Mouse (Mus musculus) erythroid progenitor cell, adult 5-6 weeks (primary cell): ENCODE results near the gene Fnip2. TPM values are rescaled to one million over a fixed set of nuclear protein-coding genes. Genes with fewer than 3 reads are reported as not detected.
"Not testable (repeated sequence)": the region's sequence is repeated elsewhere in the genome, so short reads cannot be mapped to it uniquely, and the experiment has no call there.

Source experiments
- ATAC-seq: replicated peaks from 2 replicates; pipeline ENCODE4 v1.8.0; 2016; ENCODE audit warnings: moderate number of reproducible peaks, mild to moderate bottlenecking, moderate TSS enrichment, inconsistent platforms; ENCODE audit not compliant: poor library complexity, low FRiP score, severe bottlenecking
- total RNA-seq, 2 experiments: library from RNA; stranded (forward) in 1 of 2; stranded (reverse) in 1 of 2; fragments of 150-400 nt in 1 of 2; fragments of 186-747, 209-891 nt in 1 of 2; gene quantifications; 2 replicates each; pipeline versions ENCODE4 v1.2.3 to v1.2.4; 2015 to 2017; ENCODE audit warnings: low replicate concordance in 2 of 2

Gene Fnip2
- total RNA-seq (2015; ENCODE audit: low replicate concordance) (73.2 and 101 TPM in 2 replicates), total RNA-seq (2017; ENCODE audit: low replicate concordance) (85.6 and 109 TPM in 2 replicates)

DNA sequence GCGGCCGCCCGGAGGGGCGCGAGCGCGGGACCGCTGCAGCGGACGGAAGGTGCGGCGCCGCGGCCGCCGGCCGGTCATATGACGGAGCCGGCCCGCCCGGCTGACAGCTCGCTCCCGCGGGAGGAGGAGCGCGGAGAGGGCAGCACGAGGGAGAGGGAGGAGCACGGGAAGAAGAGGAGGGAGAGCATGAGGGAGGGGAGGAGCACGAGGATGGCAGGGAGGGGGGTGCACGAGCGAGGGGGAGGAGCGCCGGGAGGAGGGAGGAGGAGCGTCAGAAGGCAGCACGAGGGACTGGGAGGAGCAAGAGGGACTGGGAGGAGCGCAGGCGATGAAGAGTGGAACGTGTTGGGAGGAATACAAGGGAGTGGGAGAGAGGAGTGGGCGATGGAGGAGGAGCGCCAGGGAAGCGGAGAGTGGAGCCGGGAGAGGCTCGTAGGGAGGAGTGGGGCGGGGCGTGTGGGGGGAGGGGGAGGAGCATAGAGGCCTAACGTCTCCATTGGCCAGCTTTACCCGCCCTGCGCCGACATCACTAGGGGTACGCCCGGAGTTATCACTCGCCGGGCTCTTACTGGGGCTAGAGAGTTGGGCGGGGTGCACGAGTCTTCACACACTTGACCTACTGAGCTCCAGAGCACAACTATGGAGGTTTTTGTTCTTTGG, at the start of gene Fnip2:
Fnip2 (minus strand) TSS at position 94 of the 660 bp plus-strand sequence.
- ATAC-seq, result peak; percentile 92

DNA sequence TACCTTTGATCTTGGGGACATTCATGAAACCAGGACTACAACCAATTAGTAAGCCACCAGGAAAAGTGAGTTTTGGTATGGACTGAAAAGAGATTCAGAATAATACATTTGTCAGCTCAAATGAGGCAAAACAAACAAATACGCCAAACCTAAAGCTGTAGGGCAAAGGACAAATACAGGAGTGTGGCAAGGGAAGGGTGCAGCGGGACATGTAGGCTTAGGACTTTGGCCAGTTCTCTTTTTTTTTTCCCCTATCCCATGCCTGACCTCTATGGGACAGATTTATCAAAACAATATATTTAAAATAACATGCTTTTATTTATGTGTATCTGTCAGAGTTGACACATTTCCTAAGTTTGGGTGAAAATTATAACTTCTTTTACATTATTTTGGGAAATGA, 42.3 kb upstream of the Fnip2 start:
- no peak for ATAC-seq

DNA sequence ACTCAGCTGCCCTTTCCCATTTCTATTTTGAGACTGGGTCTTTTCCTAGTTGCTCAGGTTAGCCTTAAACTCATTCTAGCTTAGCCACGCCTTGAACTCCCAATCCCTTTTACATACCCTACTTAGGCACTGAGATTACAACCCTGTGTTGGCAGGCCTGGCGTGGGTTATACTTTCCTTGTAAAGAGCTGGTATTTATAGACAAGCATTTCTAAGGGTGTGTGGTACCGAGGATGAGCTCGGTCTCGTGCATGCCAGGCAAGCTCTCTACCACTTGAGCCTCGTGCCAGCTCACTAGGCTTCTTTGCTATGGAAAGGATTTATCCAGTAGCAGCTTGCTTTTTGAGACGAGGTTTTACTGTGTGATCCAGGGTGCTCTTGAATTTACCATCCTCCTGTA, 27.9 kb upstream of the Fnip2 start:
- no peak for ATAC-seq

DNA sequence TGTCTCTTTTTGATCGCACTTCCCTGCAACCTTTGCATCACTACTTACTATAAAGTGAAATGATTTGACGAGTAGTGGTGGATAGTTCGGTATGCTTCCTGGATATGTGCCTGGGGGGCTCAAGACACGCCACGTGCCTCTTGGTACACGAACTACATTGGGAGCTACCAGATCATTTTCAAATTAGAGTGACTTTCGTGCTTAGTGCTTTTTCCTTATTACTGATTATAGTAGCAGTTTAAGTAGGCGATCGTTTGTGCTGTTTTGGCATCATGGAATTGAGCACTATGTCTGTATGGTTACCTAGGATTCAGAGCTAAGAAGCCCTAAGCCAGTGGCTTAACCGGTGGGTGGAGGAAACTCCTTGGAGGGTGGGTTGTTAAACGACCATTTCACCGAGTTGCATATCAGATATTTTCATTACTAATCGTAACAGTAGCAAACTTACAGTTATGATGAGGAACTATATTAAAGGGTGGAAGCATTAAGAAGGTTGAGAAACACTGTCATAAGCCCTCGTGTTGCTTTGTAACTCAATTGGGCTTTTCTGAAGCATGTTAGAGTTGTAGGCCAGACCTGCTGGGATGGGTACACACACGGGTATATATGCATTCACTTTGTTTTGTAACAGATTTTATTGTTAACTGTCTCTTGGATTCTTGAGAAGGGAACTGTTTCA, 24.3 kb upstream of the Fnip2 start:
- ATAC-seq, result no peak

DNA sequence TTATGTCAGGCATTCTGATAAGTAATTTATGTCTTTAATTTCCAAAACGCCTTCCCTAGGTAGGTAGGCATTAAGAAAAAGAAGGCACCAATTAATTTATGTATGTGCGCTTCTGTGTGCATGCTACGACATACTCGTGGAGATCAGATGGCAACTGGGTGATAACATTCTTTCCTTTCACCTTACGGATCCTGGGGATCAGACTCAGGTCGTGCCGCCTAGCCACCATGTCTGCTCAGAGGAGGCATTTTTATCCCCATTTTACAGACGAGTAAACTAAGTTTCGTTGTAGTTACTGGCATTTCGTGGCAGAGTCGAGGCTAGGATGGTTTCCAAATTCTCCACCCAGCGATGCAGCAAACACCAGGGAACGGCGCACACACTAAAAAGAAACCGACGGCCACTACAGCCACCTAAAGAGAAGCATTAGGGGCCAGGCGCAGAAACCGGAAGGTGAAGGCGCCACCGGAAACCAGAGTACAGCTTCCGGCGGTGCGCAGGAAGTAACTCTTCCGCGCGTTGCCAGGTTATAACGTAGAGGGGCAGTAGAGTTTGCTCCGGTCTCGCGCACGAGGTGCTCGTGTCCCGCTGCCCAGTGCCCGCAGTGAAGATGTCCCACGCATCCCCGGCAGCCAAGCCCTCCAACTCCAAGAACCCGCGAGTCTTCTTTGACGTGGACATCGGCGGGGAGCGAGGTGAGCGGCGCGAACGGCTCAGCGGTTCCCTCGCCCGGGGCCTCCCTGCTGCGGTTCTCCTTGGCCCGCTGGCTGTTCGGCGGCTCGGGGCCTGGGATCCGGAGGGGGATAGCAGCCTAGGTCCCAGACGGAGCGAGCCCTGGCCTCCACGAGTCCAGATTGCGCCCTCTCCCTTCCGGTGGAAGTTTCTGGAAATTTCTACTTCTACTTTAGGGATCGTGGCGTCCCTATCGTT, 23.5 kb upstream of the Fnip2 start, which contains the start of gene Ppid:
Ppid (plus strand) TSS at position 480 of the 930 bp plus-strand sequence.
- peak; percentile 95 for ATAC-seq

DNA sequence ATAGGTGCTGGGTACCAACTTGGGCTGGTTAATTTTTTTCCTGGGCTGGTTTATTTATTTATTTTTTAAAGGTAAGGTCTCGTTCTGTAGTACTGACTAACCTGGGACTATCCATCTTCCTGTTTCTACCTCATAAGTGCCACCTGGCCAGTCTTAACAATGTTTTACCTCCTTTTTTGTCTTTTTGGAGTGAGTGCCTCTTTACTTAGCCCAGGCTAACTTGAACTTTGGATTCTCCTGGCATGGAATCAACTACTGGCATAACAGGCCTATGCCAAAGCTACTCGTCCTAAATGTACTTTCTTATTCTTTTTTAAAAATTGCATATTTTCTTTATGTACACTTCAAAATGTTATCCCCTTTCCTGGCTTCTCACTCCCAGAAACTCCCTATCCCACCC, 22.1 kb upstream of the Fnip2 start:
- ATAC-seq, result no peak

DNA sequence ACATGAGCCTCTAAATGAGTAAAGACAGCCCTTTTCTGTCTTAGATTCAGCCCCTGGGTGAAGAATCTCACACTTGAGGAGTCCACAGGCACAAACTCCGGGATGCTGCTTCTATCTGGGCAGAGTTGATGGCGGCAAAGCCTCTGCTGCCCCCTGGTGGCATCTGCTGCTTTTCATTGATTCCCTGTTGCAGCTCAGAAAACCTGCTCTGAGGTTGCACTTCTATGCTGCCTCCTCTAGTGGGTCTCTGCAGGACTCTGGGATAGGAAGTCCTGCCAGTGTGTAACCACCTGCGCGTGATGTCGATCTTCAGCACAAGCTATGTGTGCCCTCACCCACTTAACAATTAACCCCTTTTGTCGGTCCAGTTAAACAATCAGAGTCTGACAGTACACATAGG, 19.2 kb upstream of the Fnip2 start:
- peak; percentile 81 for ATAC-seq

DNA sequence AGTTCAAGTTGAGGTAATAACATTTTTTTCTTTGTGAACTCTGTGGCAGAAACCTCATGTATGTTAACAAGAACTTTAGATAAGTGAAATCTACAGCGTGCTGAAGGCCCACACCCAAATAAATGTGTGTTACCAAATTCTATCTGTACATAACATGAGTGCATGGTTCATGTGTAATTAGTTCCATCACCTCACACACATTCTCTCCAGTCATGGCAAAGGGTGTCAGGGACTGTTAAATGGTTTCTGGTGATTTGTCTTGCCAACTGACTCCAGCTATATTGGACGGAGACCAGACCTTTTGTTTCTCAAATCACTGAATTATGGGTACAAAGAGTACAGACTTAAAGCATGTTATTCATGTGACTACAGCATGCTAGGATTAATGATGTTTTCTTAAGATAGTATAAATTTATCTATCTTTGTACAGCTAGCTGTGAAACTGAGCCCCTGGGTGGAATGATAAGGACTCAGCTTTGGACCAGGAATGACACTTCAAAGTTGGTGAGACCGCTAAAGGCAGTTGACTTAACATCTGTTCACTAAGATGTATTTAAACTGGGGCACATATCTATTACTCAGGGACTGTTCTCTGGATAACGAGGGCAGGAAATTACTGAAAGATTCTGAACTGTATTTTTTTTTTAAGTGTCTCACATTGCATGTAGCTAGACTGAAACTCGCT, 12.4 kb upstream of the Fnip2 start:
- peak; percentile 88 for ATAC-seq

DNA sequence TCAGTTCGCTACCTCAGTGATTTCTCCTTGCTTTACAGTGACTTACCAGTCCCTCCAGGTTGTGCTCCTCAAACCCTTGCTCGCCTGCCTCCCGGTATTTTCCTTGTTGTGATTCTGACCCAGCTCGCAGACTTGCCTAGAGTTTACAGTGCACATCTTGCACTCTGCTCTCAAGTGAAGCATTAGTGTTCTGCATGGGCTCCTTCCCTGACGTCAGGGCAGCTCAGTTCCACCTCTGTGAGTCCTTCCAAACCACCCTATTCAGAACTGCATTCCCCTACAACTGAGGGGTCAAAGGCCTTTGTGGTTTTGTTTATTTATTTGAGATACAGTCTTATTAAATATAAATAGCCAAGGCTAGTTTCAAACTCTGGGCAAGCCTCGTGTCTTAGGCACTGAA, 10.6 kb upstream of the Fnip2 start:
- ATAC-seq, result no peak

DNA sequence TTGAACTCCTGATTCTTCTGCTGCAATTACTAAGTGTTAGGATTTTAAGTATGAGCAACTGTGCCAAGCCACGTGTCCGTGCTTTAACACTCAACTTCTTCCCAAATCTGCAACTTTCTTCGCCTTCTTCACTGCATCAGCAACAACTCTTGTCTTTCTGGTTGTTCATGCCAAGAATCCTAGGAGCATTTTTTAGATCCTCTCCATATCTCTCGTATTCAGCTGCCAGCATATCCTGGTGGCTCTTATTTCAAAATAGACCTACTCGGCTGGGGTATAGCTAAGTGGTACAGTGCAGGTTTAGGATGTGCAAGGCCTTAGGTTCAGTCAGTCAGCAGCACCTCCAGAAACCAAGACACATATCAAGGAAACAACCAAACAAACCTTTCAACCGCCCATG, 10.0 kb upstream of the Fnip2 start:
- no peak for ATAC-seq

DNA sequence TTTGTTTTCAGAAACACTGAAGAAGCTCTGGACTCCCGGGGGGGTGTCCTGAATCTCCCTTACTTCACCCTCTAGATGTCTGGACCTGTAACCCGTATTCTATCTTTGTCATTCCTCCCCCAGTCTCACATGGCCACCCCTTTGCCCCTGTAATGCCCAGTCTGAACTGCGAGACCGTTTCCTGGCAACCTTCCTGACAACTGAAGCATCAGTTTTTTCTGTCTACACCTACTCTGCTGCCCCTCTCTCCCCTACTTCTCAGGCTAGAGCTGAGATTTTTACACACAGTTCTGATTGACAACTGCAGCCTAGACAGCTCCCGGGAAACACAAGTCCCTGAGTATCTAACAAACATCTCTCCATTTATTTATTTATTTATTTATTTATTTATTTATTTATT, 9.3 kb upstream of the Fnip2 start:
- no peak for ATAC-seq

DNA sequence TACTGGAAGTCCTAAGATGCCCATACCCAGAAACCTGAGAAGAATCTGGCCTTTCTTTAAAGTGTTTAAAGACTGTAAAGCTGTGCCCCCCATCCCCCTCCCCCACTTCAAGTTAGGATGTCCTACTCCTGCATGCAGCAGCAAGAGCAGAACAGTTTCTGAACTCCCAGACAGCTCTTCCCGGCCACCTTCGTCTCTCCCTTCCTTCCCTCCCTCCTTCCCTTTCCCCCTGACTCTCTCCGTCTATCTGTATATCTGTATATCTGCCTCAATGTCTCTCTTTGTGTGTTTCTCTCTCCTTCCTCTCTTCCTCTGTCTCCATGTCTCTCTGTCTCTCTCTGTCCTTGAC, 8.8 kb upstream of the Fnip2 start:
- no peak for ATAC-seq

DNA sequence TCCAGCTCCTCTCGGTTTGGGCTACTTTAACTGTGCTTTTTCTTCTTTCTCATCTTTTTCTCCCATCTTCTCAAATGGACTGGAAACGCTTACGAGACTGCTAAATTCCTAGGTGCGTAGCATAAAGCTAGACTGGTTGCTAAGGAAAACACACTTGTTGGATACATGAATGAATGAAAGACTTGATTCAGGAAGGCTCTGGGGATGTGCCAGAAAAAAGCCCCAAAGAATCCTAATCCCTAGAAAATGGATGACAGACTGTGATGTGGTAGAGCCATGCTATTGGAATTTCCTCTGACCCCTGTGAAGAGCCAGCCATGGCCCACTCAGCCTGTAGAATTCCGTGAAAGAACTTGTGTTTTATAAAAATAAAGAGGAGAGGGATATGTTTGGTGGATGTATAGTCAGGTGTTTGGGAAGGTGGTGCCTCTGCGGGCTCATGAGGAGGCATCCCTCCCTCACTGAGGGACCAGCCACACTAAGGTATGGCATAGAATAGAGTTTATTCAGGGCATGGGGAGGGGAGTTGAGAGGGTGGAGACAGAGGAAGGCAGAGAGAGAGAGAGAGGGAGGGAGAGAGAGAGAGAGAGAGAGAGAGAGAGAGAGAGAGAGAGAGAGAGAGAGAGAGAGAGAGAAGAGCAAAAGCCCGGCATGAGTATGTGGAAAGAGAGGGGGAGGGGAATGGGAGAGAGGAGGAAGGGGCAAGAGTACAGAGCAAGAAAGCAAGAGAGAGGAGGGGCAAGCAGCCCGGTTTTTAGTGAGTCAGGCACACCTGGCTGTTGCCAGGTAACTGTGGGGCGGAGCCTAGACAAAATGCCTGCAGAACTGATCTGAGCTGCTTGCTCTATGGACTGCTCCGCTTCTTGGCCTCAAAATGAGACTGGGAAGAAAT, 8.2 kb upstream of the Fnip2 start:
- ATAC-seq, result no peak

DNA sequence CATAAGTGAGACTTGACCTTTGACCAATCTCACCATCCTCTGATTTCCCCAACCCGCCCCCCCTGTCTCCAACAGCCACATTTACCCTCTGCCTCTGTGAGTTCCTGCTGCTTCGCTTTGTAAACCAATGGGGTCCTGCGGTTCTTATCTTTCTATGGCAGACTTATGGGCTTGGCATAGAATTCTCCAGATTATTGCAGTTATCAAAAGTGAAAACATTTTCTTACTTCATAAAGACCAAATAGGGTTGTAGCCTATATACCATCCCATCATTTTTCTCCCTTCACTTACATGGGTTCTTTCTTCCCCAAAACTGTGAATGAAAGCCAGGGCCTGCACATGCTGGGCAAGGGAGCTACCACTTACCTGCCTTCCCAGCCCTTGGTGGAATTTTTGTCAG, 6.7 kb upstream of the Fnip2 start:
- ATAC-seq, result peak; percentile 96

DNA sequence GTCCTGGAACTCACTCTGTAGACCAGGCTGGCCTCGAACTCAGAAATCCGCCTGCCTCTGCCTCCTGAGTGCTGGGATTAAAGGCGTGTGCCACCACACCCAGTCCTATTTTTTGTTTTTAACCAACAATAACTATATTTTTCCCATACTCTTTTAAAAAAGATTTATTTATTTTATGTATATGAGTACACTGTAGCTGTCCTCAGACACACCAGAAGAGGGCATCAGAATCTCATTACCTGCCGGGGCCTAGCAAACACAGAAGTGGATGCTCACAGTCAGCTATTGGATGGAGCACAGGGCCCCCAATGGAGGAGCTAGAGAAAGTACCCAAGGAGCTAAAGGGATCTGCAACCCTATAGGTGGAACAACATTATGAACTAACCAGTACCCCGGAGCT, 5.8 kb upstream of the Fnip2 start:
- not testable (repeated sequence) for ATAC-seq

DNA sequence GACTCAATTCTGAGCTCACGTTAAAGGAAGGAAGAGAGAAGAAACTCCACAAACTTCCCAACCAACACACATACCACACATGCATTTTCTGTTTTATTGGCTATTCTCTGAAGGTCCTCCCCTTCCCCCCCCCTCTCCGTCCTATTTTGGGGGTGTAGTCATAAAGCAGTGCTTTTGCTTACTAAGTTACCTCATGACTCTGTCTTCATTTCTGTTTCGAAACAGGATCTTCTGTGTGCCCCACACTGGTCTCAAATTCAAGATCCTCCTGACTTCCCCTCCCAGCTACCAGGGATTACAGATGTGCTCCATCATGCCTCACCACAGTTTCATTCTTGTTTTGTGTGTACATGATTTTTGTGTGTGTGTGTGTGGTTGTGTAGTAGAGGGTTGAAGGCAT, 4.8 kb upstream of the Fnip2 start:
- no peak for ATAC-seq

DNA sequence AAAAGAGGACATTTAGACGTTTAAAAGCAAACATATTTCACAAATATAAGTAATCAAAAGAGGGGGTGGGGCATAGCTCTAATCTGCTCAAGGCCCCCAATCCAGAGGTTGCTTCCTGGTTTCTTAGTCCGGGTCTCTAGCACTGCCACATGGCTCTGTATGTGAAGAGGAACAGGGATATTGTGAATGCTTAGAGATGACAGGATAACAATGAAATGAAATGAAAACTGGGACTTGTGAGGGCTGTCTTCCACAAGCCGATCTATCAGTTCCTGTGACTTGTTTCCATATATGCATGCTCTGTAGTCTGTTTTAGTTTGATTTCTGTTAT, 1.7 kb upstream of the Fnip2 start:
- no peak for ATAC-seq

DNA sequence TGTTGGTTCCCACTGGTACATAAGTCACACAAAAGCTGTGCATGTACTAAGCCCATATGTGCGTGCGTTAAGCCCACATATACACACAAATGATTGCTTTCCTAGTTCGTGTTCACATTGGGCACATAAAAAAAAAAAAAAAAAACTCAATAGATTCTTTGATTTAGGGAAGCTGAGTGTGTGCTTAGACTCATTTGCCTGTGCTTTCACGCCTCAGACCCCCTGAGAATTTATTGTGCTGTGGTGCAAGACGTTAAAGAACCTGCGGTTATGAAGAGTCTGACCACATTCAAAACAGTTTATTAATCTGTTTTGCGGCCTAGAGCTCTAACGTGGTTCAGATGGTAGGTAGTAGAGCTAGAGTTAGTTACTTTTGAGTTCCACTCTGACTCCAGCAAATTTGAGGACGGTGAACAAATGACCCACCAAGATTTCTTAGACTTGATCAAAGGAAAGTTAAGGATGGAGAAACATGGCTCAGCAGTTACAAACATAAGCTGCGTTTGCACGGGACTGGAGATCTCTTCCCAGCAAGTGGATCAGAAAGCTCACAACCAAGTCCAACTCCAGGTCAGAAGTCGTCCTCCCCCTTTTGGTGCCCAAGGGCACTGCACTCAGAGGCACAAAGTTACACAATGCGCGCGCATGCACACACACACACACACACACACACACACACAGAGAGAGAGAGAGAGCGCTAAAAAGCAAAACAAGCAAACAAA, 1.2 kb upstream of the Fnip2 start:
- no peak for ATAC-seq
